Mouse (Mus musculus) cerebellum, adult 2 months (tissue): ENCODE data around the gene Notch1. TPM values are rescaled to one million over a fixed set of nuclear protein-coding genes. Genes with fewer than 3 reads are reported as not detected.

Source experiments
- DNase-seq, 2 experiments: peaks; one replicate each; pipeline ENCODE4 v3.0.0; 2021
- H3K27ac ChIP-seq: fragments of 200-500 bp; 2 replicates; pipeline ENCODE4 v1.5.1; 2012; ENCODE audit warnings: low read length, control low read depth, inconsistent platforms; ENCODE audit not compliant: insufficient read depth
- H3K27me3 ChIP-seq: fragments of 200-500 bp; 2 replicates; pipeline ENCODE4 v1.6.1; 2012; ENCODE audit warnings: inconsistent platforms, mild to moderate bottlenecking, low read length, moderate library complexity; ENCODE audit not compliant: control insufficient read depth, insufficient read depth
- H3K4me1 ChIP-seq: fragments of 200-500 bp; 2 replicates; pipeline ENCODE4 v1.6.1; 2011; ENCODE audit warnings: low read length; ENCODE audit not compliant: control insufficient read depth, insufficient read depth
- H3K4me3 ChIP-seq: fragments of 200-500 bp; replicated peaks from 2 replicates; pipeline ENCODE3; 2011; ENCODE audit warnings: mild to moderate bottlenecking, low read depth, low read length, control low read depth; ENCODE audit not compliant: insufficient read depth
- CTCF ChIP-seq: fragments of 200-500 bp; IDR thresholded peaks from 2 replicates; pipeline ENCODE4 v1.5.1; 2011; ENCODE audit warnings: low read depth, mild to moderate bottlenecking, control low read depth, low read length, moderate library complexity, borderline replicate concordance; ENCODE audit not compliant: insufficient read depth
- POLR2A ChIP-seq: fragments of 200-500 bp; IDR thresholded peaks from 2 replicates; pipeline ENCODE4 v1.6.1; 2011; ENCODE audit warnings: low read length, control low read depth, borderline replicate concordance; ENCODE audit not compliant: insufficient read depth
- WGBS: fragments of 180-500 bp; shearing (Covaris S2); methylation state at CpG from one replicate; pipeline ENCODE4 v1.1.7; 2018; 5-methylcytosine and 5-hydroxymethylcytosine counted together
- polyA plus RNA-seq: library from polyadenylated mRNA; depleted of rRNA; stranded (reverse); fragments of >200 nt; gene quantifications from 2 replicates; pipeline ENCODE4 v1.2.3, GENCODE M21; 2012; rRNA removed

Gene Notch1
- polyA plus RNA-seq, 1 experiment = 10.5 TPM

DNA sequence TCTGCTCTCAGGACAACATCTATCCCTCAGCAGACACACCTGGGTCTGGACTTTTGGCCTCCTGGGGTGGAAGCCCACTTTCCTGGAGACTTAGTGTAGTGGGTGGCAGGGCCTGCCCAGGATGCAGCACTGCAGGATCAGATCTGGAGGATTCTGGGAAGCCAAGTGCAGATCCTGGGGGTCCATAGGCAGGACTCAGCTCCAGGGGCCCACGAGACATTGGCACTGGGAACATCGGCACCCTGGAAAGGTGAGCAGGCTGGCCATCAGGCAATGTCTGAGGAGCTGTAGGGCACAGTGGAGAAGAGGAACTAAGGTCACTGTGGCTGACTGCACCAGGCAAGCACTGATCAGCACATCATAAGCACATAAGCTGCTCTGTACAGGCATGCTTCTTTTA, 94.5 kb downstream of the Notch1 start:
- WGBS = 85% methylated on average over 2 of the region's 2 CpGs
- DNase-seq = no peak
- Histone ChIP-seq H3K4me3 (no peak overlapping the region), H3K4me1 (no peaks in the 10 kb centered on the region), H3K27ac (no peak overlapping the region), H3K27me3 (no peaks in the 10 kb centered on the region)
- no peak for TF ChIP-seq CTCF
- no peak for TF ChIP-seq POLR2A

DNA sequence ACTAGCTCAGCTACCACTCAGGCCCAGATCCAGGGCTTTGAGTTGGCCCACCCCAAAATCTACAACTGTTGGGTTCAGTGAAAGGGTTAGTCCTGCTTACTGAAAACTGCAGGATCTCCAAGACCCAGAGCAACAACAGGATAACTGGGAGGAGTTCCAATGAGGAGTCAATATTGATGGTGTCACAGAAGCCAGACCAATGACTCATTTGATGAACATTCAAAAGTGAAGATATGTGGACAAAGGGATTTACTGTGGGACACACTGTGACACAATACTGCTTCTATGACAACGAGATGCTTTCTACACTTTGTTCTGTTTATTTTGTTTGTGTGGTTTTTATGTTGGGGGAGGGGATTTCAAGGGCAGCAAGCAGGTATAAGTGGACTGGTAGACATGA, 98.3 kb downstream of the Notch1 start:
- Histone ChIP-seq H3K4me1 (no peaks in the 10 kb centered on the region), H3K27ac (no peak overlapping the region), H3K4me3 (no peak overlapping the region), H3K27me3 (no peaks in the 10 kb centered on the region)
- TF ChIP-seq CTCF (no peak), POLR2A (no peak)
- 87% methylated on average over 1 of the region's 1 CpGs for WGBS
- no peak for DNase-seq

DNA sequence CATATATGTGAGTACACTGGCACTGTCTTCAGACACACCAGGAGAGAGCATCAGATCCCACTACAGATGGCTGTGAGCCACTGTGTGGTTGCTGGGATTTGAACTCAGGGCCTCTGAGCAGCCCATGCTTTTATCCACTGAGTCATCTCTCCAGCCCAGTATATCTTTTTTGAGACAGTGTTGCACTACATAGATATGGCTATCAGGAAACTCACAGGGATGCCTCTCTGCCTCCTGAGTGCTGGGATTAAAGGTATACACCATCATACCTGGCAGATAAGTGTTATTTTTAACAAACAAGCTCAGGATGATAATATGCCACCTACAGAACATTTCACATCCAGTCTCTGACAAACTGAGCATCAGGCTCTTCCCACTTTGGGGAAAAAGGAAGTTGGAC, 99.4 kb downstream of the Notch1 start:
- TF ChIP-seq POLR2A (no peak), CTCF (no peak)
- no peak for DNase-seq
- no peaks in the 10 kb centered on the region for H3K27me3 ChIP-seq
- H3K4me3 ChIP-seq = no peak overlapping the region
- no peaks in the 10 kb centered on the region for H3K4me1 ChIP-seq
- no peak overlapping the region for H3K27ac ChIP-seq

DNA sequence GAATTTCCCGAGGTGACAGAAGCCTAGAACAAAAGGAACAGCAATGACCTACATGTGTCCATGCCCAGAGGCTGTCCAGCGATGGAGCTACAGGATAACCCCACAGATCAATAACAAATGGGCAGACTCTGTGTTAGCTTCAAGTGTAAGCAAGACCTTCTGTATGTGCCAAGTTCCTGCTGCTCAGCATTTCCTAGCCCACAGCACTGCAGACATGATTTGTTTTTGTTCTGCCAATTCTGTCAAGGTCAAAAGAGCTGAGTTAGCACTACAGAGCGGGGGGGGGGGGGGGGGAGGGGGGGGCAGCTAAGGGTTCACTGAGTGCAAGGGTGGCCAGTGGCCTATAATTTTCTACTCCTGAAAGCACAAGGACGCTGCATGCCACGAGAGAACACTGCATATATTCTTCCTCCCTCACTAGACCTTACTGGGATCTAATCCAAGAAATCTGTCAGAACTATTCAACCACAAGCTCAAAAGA, 105.5 kb downstream of the Notch1 start:
- peaks cover 33% of the 10 kb centered on the region for H3K4me1 ChIP-seq
- 4% methylated on average over 5 of the region's 5 CpGs for WGBS
- H3K4me3 ChIP-seq = no peak overlapping the region
- H3K27me3 ChIP-seq = no peaks in the 10 kb centered on the region
- TF ChIP-seq CTCF (no peak), POLR2A (no peak)
- peak; percentile 48 to 63 for DNase-seq
- peak overlapping the region; percentile 77 for H3K27ac ChIP-seq

DNA sequence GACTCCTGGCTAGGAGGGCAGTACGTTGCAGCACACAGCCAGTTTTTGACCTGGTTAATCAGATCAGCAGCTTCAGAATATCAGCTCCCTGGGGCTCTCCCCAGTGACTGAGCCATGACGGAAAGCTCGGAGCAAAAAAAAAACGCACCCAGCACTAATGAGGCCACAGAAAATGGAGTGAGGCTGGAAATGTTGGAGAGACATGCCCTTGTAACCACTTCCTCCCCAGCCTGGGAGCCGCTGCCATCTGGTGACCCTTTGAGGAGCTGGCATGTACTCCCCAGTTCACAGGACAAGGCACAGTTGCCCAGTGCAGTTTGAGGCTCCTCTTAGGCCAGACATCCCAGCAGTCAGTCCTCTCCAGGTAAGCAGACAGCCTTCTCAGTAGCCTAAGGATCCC, 106.4 kb downstream of the Notch1 start:
- H3K27me3 ChIP-seq = no peaks in the 10 kb centered on the region
- no peak overlapping the region for H3K4me3 ChIP-seq
- DNase-seq = peak; percentile 60 to 72
- H3K4me1 ChIP-seq = peaks cover 36% of the 10 kb centered on the region
- H3K27ac ChIP-seq = peak overlapping the region; percentile 77
- TF ChIP-seq POLR2A = no peak
- TF ChIP-seq CTCF = no peak
- WGBS = 6% methylated on average over 5 of the region's 5 CpGs

DNA sequence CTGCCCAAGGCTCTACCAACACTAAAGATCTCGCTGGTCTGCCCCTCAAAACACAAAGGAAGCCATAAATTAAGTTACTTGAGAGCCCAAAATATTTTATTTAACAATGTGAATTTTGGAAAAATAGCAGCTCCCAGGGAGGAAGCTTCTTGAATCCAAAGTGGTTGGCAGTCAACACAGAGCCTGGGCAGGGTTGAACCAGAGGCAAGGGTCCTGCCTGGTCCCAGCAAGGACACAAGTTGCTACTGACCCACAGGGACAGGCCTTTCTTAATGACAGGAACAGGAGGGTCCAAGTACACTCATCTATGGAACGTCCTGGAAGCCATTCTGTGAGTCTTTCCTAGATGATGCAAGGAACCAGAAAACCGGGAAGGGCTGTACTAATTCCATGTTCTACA, 107.1 kb downstream of the Notch1 start:
- 53% methylated on average over 3 of the region's 3 CpGs for WGBS
- TF ChIP-seq POLR2A (no peak), CTCF (no peak)
- DNase-seq = no peak
- Histone ChIP-seq H3K27me3 (no peaks in the 10 kb centered on the region), H3K4me1 (peaks cover 42% of the 10 kb centered on the region), H3K27ac (no peak overlapping the region), H3K4me3 (no peak overlapping the region)

DNA sequence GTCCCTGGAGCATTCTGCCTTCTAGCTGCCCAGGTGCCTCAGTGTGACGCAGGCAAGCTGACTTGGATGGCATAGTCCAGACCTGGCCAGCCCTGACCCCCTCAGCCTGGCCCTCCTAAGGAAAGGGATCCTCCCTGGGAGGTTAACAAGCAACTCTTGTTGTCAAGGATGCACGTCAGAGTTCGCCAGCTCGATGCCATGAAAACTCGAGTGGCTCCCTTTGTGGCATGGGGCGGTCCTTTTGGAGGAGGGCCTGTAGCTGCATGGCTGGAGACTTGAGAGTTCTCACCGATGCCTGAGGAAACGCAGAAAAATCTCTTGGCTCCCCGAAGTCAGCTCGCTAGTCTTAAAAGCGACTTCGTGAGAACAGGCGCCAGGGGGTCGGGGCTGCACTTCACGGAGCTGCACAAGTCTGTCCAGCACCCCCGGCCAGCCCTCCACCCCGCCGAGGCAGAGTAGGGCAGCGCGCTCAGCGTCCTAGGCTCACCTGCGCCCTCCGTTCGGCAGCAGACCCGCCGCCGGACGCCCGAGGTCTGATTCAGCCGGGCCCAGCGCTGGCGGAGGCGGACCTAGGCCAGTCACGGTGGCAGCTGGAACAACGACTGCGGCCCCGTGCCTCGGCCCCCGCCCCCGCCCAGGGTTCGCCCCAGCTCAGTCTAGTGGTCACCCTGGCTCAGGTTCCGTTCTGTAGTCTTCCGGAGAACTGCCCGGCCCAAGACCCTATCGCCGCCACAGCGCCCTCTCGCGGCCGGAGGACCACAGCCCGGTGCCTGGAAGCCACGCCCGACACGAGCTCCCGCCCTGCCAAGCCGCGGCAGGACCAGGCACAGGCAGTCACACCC, 107.7 kb downstream of the Notch1 start, which contains the start of gene Inpp5e:
Gene Inpp5e (minus strand): TSS at position 689 of the 842 bp plus-strand sequence.
- peak; percentile 40; the same call in 1 of the 2 replicates for TF ChIP-seq POLR2A
- TF ChIP-seq CTCF = peak; percentile 73
- peaks cover 42% of the 10 kb centered on the region for H3K4me1 ChIP-seq
- no peaks in the 10 kb centered on the region for H3K27me3 ChIP-seq
- peak within 1 kb of the TSS; percentile 73 for H3K4me3 ChIP-seq
- peak within 1 kb of the TSS; percentile 77 for H3K27ac ChIP-seq
- WGBS = under 1% methylated on average over 57 of the region's 57 CpGs
- DNase-seq = peak; percentile 96 to 99

Other genes starting within 250 kb of the Notch1 start
- gene Ccdc187, start 222.1 kb downstream of the Notch1 start, polyA plus RNA-seq = 2.7 and 3.0 TPM in 2 replicates
- 126 and 137 TPM in 2 replicates for gene Gpsm1, start 201.1 kb downstream of the Notch1 start, polyA plus RNA-seq
- gene Dnlz, start 164.6 kb downstream of the Notch1 start, polyA plus RNA-seq = 32.6 and 34.9 TPM in 2 replicates
- 5.7 and 6.2 TPM in 2 replicates for gene Card9, start 155.7 kb downstream of the Notch1 start, polyA plus RNA-seq
- gene Snapc4, start 136.0 kb downstream of the Notch1 start, polyA plus RNA-seq = 59.2 and 63.9 TPM in 2 replicates
- gene Entr1, start 127.3 kb downstream of the Notch1 start, polyA plus RNA-seq = 288 and 289 TPM in 2 replicates
- 98.2 and 104 TPM in 2 replicates for gene Pmpca, start 127.3 kb downstream of the Notch1 start, polyA plus RNA-seq
- gene Inpp5e, start 107.5 kb downstream of the Notch1 start, polyA plus RNA-seq = 60.2 and 67.9 TPM in 2 replicates
- 43.2 and 44.6 TPM in 2 replicates for gene Sec16a, start 71.4 kb downstream of the Notch1 start, polyA plus RNA-seq
- gene Egfl7, start 63.4 kb upstream of the Notch1 start, polyA plus RNA-seq = 87.1 and 93.0 TPM in 2 replicates
- gene Gm20532, start 70.0 kb upstream of the Notch1 start, polyA plus RNA-seq = not detected in 2 replicates
- 2.1 and 2.6 TPM in 2 replicates for gene Agpat2, start 87.8 kb upstream of the Notch1 start, polyA plus RNA-seq
- gene Fam69b, start 111.8 kb upstream of the Notch1 start, polyA plus RNA-seq = 147 and 155 TPM in 2 replicates
- gene Lcn4, start 154.6 kb upstream of the Notch1 start, polyA plus RNA-seq = not detected in 2 replicates